Mouse (Mus musculus) megakaryocyte, embryonic 14.5 days (primary cell): ENCODE data around the gene 0610030E20Rik. TPM values are rescaled to one million over a fixed set of nuclear protein-coding genes. Genes with fewer than 3 reads are reported as not detected.

Experiments
- H3K27me3 ChIP-seq: replicated peaks from 2 replicates; pipeline ENCODE3; 2012; ENCODE audit warnings: inconsistent platforms
- H3K36me3 ChIP-seq: replicated peaks from 2 replicates; pipeline ENCODE3; 2012; ENCODE audit warnings: low read length, inconsistent platforms, mixed read lengths
- H3K4me1 ChIP-seq: 2 replicates; pipeline ENCODE4 v1.6.1; 2012; ENCODE audit warnings: inconsistent platforms
- H3K4me3 ChIP-seq: replicated peaks from 2 replicates; pipeline ENCODE3; 2012; ENCODE audit warnings: moderate library complexity, mild to moderate bottlenecking, inconsistent platforms
- H3K9me3 ChIP-seq: 2 replicates; pipeline ENCODE4 v1.6.1; 2012; ENCODE audit warnings: inconsistent platforms
- FLI1 ChIP-seq: IDR thresholded peaks from 2 replicates; pipeline ENCODE4 v1.6.1; 2012; ENCODE audit warnings: low read length, inconsistent platforms, mixed read lengths
- GATA1 ChIP-seq: IDR thresholded peaks from 3 replicates; pipeline ENCODE4 v1.6.1; 2012; ENCODE audit warnings: mixed read lengths, low read length, inconsistent platforms, borderline replicate concordance
- polyA plus RNA-seq: library from polyadenylated mRNA; stranded (reverse); fragments of >175 nt; gene quantifications from 2 replicates; pipeline ENCODE4 v1.2.3, GENCODE M21; 2012; ENCODE audit warnings: low replicate concordance; ENCODE audit not compliant: insufficient read depth

The 0610030E20Rik gene
- polyA plus RNA-seq, result 3.9 and 10.7 TPM in 2 replicates

GRCm38 (mm10) chr6:72347166-72347941 is at the start of gene 0610030E20Rik:
Gene 0610030E20Rik (plus strand): TSS chr6:72347317.
- Histone ChIP-seq H3K4me3 (peak within 1 kb of the TSS; percentile 97), H3K9me3 (no peaks in the 10 kb centered on the region), H3K4me1 (peaks cover 70% of the 10 kb centered on the region), H3K36me3 (peaks cover 45% of the 10 kb centered on the region), H3K27me3 (no peaks in the 10 kb centered on the region)
- TF ChIP-seq FLI1 (peak; percentile 59; the same call in 1 of the 2 replicates), GATA1 (no peak)

DNA sequence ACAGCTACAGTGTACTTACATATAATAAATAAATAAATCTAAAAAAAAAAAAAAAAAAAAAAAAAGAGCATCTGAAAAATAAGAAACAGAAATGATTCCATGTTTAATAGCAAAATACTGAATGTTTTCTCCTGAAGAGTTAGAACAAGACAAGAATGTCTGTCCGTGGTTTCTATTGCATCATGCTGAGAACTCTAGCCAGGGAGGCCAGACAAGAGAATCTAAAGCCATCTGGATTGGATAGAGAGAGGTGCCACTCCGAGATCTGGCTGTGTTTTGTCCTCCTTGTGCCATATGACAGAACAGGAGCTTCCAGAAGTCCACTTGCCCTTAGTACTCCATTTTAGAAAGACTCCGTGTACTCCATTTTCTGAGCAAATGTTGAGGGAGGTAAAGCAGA is 49.3 kb upstream of the 0610030E20Rik start:
- TF ChIP-seq FLI1, result no peak
- TF ChIP-seq GATA1, result no peak
- H3K36me3 ChIP-seq, result peaks cover 8% of the 10 kb centered on the region
- H3K9me3 ChIP-seq, result no peaks in the 10 kb centered on the region
- H3K27me3 ChIP-seq, result no peaks in the 10 kb centered on the region
- no peak overlapping the region for H3K4me3 ChIP-seq
- H3K4me1 ChIP-seq, result peaks cover 86% of the 10 kb centered on the region

DNA sequence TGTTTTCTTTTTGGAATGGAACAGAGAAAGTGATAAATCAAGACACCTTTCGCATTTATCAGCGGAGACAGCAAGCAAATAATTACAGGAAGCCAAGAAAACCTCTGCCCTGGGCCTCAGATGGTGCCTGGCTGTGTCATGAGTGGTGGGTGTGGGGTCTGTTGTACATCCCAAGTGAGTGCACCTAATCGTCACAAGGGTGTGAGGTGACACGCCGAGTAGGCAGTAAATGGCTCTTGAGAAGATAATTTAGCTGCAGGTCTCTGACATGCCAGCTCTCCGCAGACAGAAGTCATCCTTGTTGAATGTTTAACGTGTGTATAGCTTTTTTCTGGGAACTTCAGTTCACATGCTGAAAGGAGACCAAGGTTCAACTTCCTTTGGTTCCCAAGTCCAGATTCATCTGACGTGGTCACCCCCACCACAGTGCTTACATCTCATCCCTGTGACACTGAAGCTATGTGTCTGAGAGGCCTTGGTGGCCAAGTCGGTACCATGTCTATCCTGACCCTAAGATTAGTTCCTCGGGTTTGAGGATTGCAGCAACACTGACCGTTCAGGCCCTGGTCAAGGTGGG is 44.7 kb upstream of the 0610030E20Rik start:
- TF ChIP-seq FLI1 (no peak), GATA1 (no peak)
- peaks cover 34% of the 10 kb centered on the region for H3K36me3 ChIP-seq
- H3K27me3 ChIP-seq, result no peaks in the 10 kb centered on the region
- H3K4me1 ChIP-seq, result peaks cover 90% of the 10 kb centered on the region
- H3K9me3 ChIP-seq, result no peaks in the 10 kb centered on the region
- H3K4me3 ChIP-seq, result no peak overlapping the region

GRCm38 (mm10) chr6:72303510-72303909 is 43.6 kb upstream of the 0610030E20Rik start:
- H3K9me3 ChIP-seq, result no peaks in the 10 kb centered on the region
- H3K4me1 ChIP-seq, result peaks cover 90% of the 10 kb centered on the region
- TF ChIP-seq GATA1 (no peak), FLI1 (no peak)
- H3K36me3 ChIP-seq, result peaks cover 43% of the 10 kb centered on the region
- H3K27me3 ChIP-seq, result no peaks in the 10 kb centered on the region
- no peak overlapping the region for H3K4me3 ChIP-seq

DNA sequence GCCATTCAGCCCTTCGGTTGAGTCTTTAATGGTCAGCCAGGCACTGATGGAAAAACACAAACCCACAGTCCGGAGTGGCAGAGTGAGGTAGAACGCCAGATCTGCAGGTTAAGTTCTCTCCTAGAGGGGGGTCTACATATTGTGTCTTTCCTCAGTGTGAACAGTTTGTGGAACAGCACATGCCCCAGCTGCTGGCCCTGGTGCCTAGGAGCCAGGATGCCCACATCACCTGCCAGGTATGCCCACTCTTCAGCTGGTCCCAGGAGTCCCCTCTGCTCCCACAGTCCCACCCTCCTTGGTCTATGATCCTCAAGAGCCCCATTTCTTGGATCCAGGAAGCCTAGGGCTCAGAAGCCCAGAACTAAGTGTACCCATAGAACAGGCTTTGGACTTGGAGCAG is 34.9 kb upstream of the 0610030E20Rik start:
- Histone ChIP-seq H3K9me3 (no peaks in the 10 kb centered on the region), H3K36me3 (peaks cover 92% of the 10 kb centered on the region), H3K27me3 (no peaks in the 10 kb centered on the region), H3K4me1 (peaks cover 97% of the 10 kb centered on the region), H3K4me3 (peak overlapping the region; percentile 23)
- TF ChIP-seq GATA1 (no peak), FLI1 (no peak)

GRCm38 (mm10) chr6:72313124-72313867 is 33.8 kb upstream of the 0610030E20Rik start:
- Histone ChIP-seq H3K36me3 (peaks cover 94% of the 10 kb centered on the region), H3K4me3 (peak overlapping the region; percentile 47)
- no peak for TF ChIP-seq GATA1
- no peak for TF ChIP-seq FLI1

GRCm38 (mm10) chr6:72315384-72315783 is 31.7 kb upstream of the 0610030E20Rik start:
- no peaks in the 10 kb centered on the region for H3K27me3 ChIP-seq
- H3K9me3 ChIP-seq, result no peaks in the 10 kb centered on the region
- no peak for TF ChIP-seq GATA1
- no peak for TF ChIP-seq FLI1
- peaks cover 98% of the 10 kb centered on the region for H3K4me1 ChIP-seq
- H3K36me3 ChIP-seq, result peaks cover 93% of the 10 kb centered on the region
- peak overlapping the region; percentile 25 for H3K4me3 ChIP-seq

More at GRCm38 (mm10) chr6:72313124-72313867, 33.8 kb upstream of the 0610030E20Rik start:
- Histone ChIP-seq H3K27me3 (no peaks in the 10 kb centered on the region), H3K4me1 (peaks cover 98% of the 10 kb centered on the region), H3K9me3 (no peaks in the 10 kb centered on the region)

GRCm38 (mm10) chr6:72316044-72316443 is 31.1 kb upstream of the 0610030E20Rik start:
- Histone ChIP-seq H3K27me3 (no peaks in the 10 kb centered on the region), H3K9me3 (no peaks in the 10 kb centered on the region), H3K4me3 (peak overlapping the region; percentile 51), H3K4me1 (peaks cover 98% of the 10 kb centered on the region), H3K36me3 (peaks cover 93% of the 10 kb centered on the region)
- TF ChIP-seq GATA1 (no peak), FLI1 (no peak)

DNA sequence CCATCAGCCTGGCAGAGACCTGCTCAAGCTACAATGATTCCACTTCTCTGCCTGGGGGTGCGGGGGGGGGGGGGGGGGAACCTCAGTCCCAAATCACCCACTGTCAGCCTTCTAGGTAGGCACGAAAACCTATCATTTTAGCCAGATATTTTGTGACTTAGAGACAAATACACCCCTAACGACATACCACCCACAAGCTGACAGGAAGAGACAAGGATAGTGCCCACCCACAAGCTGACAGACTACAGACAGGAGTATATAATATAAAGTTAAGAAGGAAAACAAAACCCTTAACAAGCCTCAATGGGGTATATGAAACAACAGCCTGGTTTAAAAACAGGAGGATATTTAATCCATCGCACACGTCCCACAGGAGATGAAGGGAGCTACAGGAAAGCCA is 28.7 kb upstream of the 0610030E20Rik start:
- Histone ChIP-seq H3K36me3 (peaks cover 93% of the 10 kb centered on the region), H3K4me3 (peak overlapping the region; percentile 66), H3K27me3 (no peaks in the 10 kb centered on the region), H3K4me1 (peaks cover 96% of the 10 kb centered on the region), H3K9me3 (no peaks in the 10 kb centered on the region)
- TF ChIP-seq FLI1 (peak; percentile 40; the same call in 1 of the 2 replicates), GATA1 (peak; percentile 83; the same call in 1 of the 3 replicates)
